Mouse (Mus musculus) T-cell, adult 66 days (primary cell): ENCODE data around the gene Smr3a. TPM values are rescaled to one million over a fixed set of nuclear protein-coding genes. Genes with fewer than 3 reads are reported as not detected.

Experiments
- total RNA-seq, 2 experiments: library from RNA; stranded (reverse); gene quantifications; 3 replicates in 1 of 2; 4 replicates in 1 of 2; pipeline ENCODE4 v1.2.4; 2023

The Smr3a gene
- not detected for total RNA-seq

DNA sequence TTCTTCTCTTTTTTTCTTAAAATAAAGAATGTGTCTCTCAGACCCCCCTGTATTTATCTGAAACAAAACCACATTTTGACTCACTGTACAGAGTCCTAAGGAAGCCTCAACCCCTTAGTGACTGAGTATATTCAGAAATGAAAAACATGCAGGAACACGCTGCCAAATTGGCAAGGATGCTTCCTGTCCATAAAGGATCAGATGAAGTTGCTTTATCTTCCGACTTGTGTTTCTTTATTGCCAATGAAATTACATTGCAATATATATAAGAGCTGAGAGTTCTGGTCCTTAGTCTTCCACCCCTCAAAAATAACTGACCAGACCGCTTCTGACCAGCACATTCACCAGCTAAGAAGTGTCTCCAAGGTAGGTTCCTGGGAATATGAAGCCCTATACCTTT lies at the start of gene Smr3a:
TSS of gene Smr3a (plus strand) at position 301 of the 400 bp plus-strand sequence.

DNA sequence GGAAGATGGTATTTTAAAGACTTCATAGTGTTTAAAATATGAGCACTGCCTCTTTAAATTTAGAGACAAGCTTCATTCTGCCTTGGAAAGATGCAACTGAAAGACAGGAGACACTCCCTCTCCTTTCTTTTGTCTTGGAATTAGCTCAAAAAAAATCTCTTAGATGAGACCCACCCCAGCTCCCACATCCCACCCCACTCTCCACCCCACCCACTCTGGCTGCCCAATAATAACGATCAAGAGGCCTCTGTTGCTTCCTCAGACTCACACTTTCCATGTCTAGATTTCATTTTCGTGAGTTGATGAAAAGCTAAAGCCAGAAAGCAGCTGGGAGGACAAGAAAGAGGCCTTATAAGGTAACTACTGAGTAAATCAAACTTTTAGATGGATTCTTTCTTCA lies 33.1 kb upstream of the Smr3a start, which contains the start of the genes 2310003L06Rik and Gm28434:
TSS of gene 2310003L06Rik (plus strand) at position 259 of the 400 bp plus-strand sequence.
TSS of gene Gm28434 (plus strand) at position 317 of the 400 bp plus-strand sequence.

DNA sequence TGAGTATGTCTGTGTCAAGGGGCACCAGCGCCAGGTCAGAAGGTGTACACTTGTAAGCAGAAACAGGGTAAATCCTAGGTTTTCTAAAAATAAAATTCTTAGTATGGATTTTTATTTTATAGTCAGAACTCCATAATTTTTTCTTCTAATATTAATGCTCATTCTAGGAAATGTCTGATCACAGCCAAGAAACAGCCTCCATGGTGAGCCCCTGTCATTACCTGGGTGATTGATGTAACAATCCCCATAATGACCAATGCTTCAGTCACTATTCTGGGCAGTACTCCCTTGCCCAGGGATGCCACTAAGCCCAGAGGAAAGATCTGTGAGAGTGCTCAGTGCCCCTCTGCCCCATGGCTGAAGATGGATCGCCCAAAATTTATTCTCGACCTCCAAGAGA lies 23.2 kb upstream of the Smr3a start, which contains the start of gene Cabs1:
TSS of gene Cabs1 (plus strand) at position 301 of the 400 bp plus-strand sequence.

Other genes with a start within 250 kb of the Smr3a start
- gene Csn1s2a, start 228.0 kb upstream of the Smr3a start, total RNA-seq, result not detected
- not detected for gene Csn1s2b, start 194.5 kb upstream of the Smr3a start, total RNA-seq
- not detected for gene Prr27, start 176.9 kb upstream of the Smr3a start, total RNA-seq
- not detected for gene Odam, start 117.5 kb upstream of the Smr3a start, total RNA-seq
- gene Csn3, start 77.0 kb upstream of the Smr3a start, total RNA-seq, result not detected
- not detected for gene 2310003L06Rik, start 33.1 kb upstream of the Smr3a start, total RNA-seq
- gene Gm28434, start 33.0 kb upstream of the Smr3a start, total RNA-seq, result not detected
- gene Cabs1, start 23.1 kb upstream of the Smr3a start, total RNA-seq, result not detected
- gene Smr2, start 84.0 kb downstream of the Smr3a start, total RNA-seq, result not detected
- not detected for gene Gm11116, start 109.0 kb downstream of the Smr3a start, total RNA-seq
- not detected for gene Gm11115, start 151.6 kb downstream of the Smr3a start, total RNA-seq